ENCODE assay signal across 10 mouse cellular contexts in genomic region chr5:111631572-111632161, GRCm38 (mm10).
DNase-seq lines count a peak whose midpoint lies in the region; ATAC-seq lines count a peak whose summit lies in the region.
"Had no signal": no experiment of that assay in that cellular context is flagged by ENCODE, and none has a peak within 500 bp of the region (broad histone marks: within the 10 kb centered on the region; RNA-seq: fewer than 3 reads in every experiment).

No protein-coding gene starts in this region.

- H3K9ac ChIP-seq in limb, embryonic 13.5 days: peak overlapping the region; percentile 40; the same call in 1 of the 2 replicates

- H3K4me2 ChIP-seq in limb, embryonic 13.5 days (replicated peaks): peak overlapping the region; percentile 2; the same call in 1 of the 2 replicates

- H3K4me3 ChIP-seq in limb, embryonic 13.5 days: no peak overlapping the region

- H3K27ac ChIP-seq in limb, embryonic 13.5 days: peak overlapping the region; percentile 48; the same call in 1 of the 2 replicates

- H3K27me3 ChIP-seq in limb, embryonic 13.5 days: 0 out of 2 replicates have a peak, but pooled peaks cover 6% of the 10 kb centered on the region

- H3K4me1 ChIP-seq in limb, embryonic 13.5 days: peaks cover 16% of the 10 kb centered on the region

- no peaks in the 10 kb centered on the region for H3K36me3 ChIP-seq in limb, embryonic 13.5 days

- H3K9me3 ChIP-seq in limb, embryonic 13.5 days: peaks cover 13% of the 10 kb centered on the region; the same call in 1 of the 2 replicates

- DNase-seq in ovary, postnatal 10 days (ENCODE audit: low spot score): peak; percentile 19
- no peak for DNase-seq in ovary, postnatal 36 days (ENCODE audit: low spot score)
- peak; percentile 79 for DNase-seq in forelimb bud, embryonic 11.5 days (ENCODE audit: low read depth, low spot score)
- DNase-seq in spleen, postnatal 36 days (ENCODE audit: low spot score in 2 of 2): no peak
- no peak for DNase-seq in gastrocnemius, postnatal 4 days (ENCODE audit: low spot score in 2 of 2)
- DNase-seq in urinary bladder, postnatal 14 days (ENCODE audit: low spot score): no peak
- DNase-seq: left cerebral cortex, postnatal 4 days; right cerebral cortex, postnatal 4 days had no signal

- 24% methylated on average over 18 of the region's 18 CpGs for WGBS in limb, embryonic 13.5 days

- peak; percentile 26; the same call in 1 of the 2 replicates for ATAC-seq in limb, embryonic 13.5 days (ENCODE audit: low FRiP score, low read depth)
- ATAC-seq in frontal cortex, adult (ENCODE audit: low TSS enrichment): no peak

Comparison
In these comparisons a context has a peak if more than half of its experiments do, and no peak if none do; other contexts are left out.
1. DNase-seq: peak in ovary, postnatal 10 days (single experiment) and forelimb bud, embryonic 11.5 days (single experiment); none in ovary, postnatal 36 days (single experiment), spleen, postnatal 36 days (0 of 2), gastrocnemius, postnatal 4 days (0 of 2) and urinary bladder, postnatal 14 days (single experiment).